Mouse (Mus musculus): ENCODE results near the gene Cpsf3. TPM values are rescaled to one million over a fixed set of nuclear protein-coding genes. Genes with fewer than 3 reads are reported as not detected.

Gene Cpsf3
- polyA plus RNA-seq, 1 experiment from 2014 or later, result 122 TPM

DNA sequence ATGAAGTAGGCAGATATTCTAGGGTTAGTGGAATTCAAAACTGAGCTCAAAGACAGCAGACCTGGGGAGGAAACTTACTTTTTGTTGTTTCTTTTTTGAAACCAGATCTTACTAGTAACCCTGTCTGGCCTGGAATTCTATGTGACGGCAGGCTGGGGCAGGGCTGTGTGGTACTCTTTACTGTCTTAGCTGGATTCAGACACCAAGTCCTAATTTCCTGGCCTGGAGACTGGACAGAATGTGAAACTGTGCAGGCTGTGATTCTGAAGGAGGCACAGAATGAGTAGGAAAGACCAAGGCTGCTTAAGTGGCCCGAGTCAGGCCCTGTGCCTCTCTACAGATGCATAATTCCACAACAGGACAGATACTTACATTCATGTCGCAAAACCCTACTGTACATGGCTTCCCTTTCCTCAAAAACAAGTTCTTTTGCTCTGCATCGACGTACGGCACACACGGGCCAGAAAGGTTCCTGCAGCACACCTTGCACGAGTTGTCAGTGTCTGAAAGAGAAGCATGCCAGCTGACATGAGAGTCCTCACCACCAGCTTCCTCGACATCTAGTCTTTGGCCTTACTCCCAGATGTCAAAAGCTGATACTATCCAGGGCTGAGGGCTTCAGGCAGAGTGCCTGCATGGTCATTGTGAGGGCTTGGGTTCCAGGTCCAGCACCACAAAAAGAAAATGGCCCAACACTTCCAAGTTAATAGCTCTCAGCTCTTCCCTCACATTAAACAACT lies 44.6 kb downstream of the Cpsf3 start:
- Histone ChIP-seq H3K36me3 (peaks cover 95% of the 10 kb centered on the region), H3K4me1 (replicated peaks) (no peaks in the 10 kb centered on the region), H3K27ac (no peak overlapping the region), H3K9me3 (no peaks in the 10 kb centered on the region), H3K4me3 (no peak overlapping the region), H3K27me3 (ENCODE audit: insufficient read depth, poor library complexity, severe bottlenecking) (no peaks in the 10 kb centered on the region)
- 93% methylated on average over 9 of the region's 9 CpGs for WGBS
- DNase-seq (ENCODE audit: low spot score), result no peak

DNA sequence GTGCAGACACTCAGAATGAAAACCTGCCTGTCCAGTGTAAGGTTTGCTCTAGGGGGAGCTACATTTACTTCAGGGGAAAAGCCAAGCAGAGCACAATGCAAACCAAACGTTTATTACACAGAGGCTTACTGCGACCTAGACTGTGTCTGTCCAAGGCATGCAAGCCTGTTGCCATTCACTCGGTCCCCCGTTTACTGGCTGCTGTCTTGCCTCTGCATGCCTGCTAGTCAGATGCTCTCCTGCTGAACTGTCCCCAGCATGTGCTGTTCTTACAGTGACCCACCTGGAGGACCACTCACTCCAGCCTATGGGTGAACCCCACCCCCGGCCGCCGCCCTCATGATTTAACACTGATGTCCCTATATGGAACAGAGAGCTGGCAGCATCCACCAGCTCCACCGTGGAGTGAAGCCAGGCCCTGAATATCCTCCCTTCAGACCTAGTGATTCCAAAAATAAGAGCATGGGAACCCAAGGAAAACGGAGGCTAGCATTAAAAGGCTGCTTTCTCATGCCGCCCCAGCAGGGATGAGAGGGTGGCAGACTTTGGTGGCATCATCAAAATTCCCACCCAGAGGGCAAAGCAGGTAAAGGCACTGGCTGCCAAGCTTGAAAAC lies 45.9 kb downstream of the Cpsf3 start:
- 89% methylated on average over 10 of the region's 10 CpGs for WGBS

GRCm38 (mm10) chr12:21331711-21332110 lies 46.5 kb downstream of the Cpsf3 start:
- Histone ChIP-seq H3K4me3 (no peak overlapping the region), H3K27ac (no peak overlapping the region), H3K4me1 (replicated peaks) (no peaks in the 10 kb centered on the region), H3K27me3 (ENCODE audit: insufficient read depth, poor library complexity, severe bottlenecking) (no peaks in the 10 kb centered on the region), H3K36me3 (peaks cover 95% of the 10 kb centered on the region), H3K9me3 (no peaks in the 10 kb centered on the region)
- DNase-seq (ENCODE audit: low spot score), result no peak
- 76% methylated on average over 6 of the region's 6 CpGs for WGBS

More for the DNA sequence above, 45.9 kb downstream of the Cpsf3 start:
- Histone ChIP-seq H3K36me3 (peaks cover 95% of the 10 kb centered on the region), H3K4me1 (replicated peaks) (no peaks in the 10 kb centered on the region), H3K9me3 (no peaks in the 10 kb centered on the region), H3K27me3 (ENCODE audit: insufficient read depth, poor library complexity, severe bottlenecking) (no peaks in the 10 kb centered on the region), H3K27ac (no peak overlapping the region), H3K4me3 (no peak overlapping the region)
- no peak for DNase-seq (ENCODE audit: low spot score)

GRCm38 (mm10) chr12:21333021-21333420 lies 47.8 kb downstream of the Cpsf3 start:
- 94% methylated on average over 7 of the region's 7 CpGs for WGBS
- H3K36me3 ChIP-seq, result peaks cover 91% of the 10 kb centered on the region
- H3K4me1 ChIP-seq (replicated peaks), result no peaks in the 10 kb centered on the region
- no peak overlapping the region for H3K27ac ChIP-seq
- no peaks in the 10 kb centered on the region for H3K27me3 ChIP-seq (ENCODE audit: insufficient read depth, poor library complexity, severe bottlenecking)
- DNase-seq (ENCODE audit: low spot score), result no peak
- H3K9me3 ChIP-seq, result no peaks in the 10 kb centered on the region
- no peak overlapping the region for H3K4me3 ChIP-seq

- DNase-seq (ENCODE audit: low spot score), result no peak
- H3K27me3 ChIP-seq (ENCODE audit: insufficient read depth, poor library complexity, severe bottlenecking), result no peaks in the 10 kb centered on the region
- no peaks in the 10 kb centered on the region for H3K4me1 ChIP-seq (replicated peaks)
- H3K4me3 ChIP-seq, result no peak overlapping the region
- H3K9me3 ChIP-seq, result no peaks in the 10 kb centered on the region
- no peak overlapping the region for H3K27ac ChIP-seq
- 93% methylated on average over 5 of the region's 5 CpGs for WGBS
- H3K36me3 ChIP-seq, result peaks cover 90% of the 10 kb centered on the region
Measured at GRCm38 (mm10) chr12:21333766-21334165, 48.6 kb downstream of the Cpsf3 start.

- no peak for DNase-seq (ENCODE audit: low spot score)
- Histone ChIP-seq H3K4me1 (replicated peaks) (no peaks in the 10 kb centered on the region), H3K4me3 (no peak overlapping the region), H3K27me3 (ENCODE audit: insufficient read depth, poor library complexity, severe bottlenecking) (no peaks in the 10 kb centered on the region), H3K9me3 (no peaks in the 10 kb centered on the region), H3K36me3 (peaks cover 90% of the 10 kb centered on the region), H3K27ac (no peak overlapping the region)
- WGBS, result 90% methylated on average over 7 of the region's 7 CpGs
Measured at GRCm38 (mm10) chr12:21335869-21336268, 50.7 kb downstream of the Cpsf3 start.

- 89% methylated on average over 5 of the region's 5 CpGs for WGBS
- Histone ChIP-seq H3K4me1 (replicated peaks) (no peaks in the 10 kb centered on the region), H3K36me3 (peaks cover 89% of the 10 kb centered on the region), H3K9me3 (no peaks in the 10 kb centered on the region), H3K27ac (no peak overlapping the region), H3K4me3 (no peak overlapping the region), H3K27me3 (ENCODE audit: insufficient read depth, poor library complexity, severe bottlenecking) (no peaks in the 10 kb centered on the region)
- DNase-seq (ENCODE audit: low spot score), result no peak
Measured at GRCm38 (mm10) chr12:21337171-21337570, 52.0 kb downstream of the Cpsf3 start.

DNA sequence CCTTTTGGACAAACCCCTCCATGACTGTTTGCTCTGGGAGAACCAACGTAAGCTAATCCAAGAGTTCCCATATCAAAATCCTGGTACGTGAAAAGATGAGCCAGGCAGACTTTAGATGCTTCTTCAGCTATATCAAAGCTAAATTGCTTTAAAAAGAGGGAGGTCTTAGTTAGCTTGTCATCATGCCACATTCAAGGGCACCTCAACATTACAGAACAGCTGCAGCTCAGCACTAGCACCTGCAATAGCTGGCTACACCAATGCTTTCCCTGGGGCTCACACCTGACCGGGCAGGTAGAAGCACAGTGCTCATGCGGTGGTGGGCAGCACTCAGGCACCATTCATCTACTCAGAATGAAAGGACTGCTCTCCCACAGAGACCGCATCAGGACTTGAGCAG lies 55.5 kb downstream of the Cpsf3 start:
- Histone ChIP-seq H3K27ac (no peak overlapping the region), H3K9me3 (no peaks in the 10 kb centered on the region), H3K36me3 (peaks cover 82% of the 10 kb centered on the region), H3K4me1 (replicated peaks) (no peaks in the 10 kb centered on the region), H3K4me3 (no peak overlapping the region), H3K27me3 (ENCODE audit: insufficient read depth, poor library complexity, severe bottlenecking) (no peaks in the 10 kb centered on the region)
- WGBS, result 94% methylated on average over 5 of the region's 5 CpGs
- no peak for DNase-seq (ENCODE audit: low spot score)

DNA sequence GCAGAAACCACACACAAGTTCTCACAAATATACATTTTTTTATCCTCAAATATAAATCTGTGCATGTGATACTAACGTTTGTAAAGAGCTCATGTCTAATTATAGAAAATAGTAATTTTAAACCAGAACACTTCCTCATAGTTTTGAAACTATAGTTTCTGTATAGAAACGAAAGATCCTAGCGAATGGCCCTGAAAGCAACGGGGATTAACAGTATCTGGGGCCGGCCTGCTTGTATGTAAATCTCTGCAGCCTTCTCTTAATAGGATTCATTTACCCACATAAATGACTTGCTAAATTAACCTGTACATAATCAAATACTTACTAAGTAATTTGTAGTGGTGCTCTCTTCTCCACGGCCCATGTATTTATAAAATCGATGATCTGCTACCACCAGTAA lies 61.8 kb downstream of the Cpsf3 start:
- H3K4me3 ChIP-seq, result no peak overlapping the region
- no peaks in the 10 kb centered on the region for H3K4me1 ChIP-seq (replicated peaks)
- H3K9me3 ChIP-seq, result peaks cover 10% of the 10 kb centered on the region; the same call in 1 of the 2 replicates
- H3K27me3 ChIP-seq (ENCODE audit: insufficient read depth, poor library complexity, severe bottlenecking), result no peaks in the 10 kb centered on the region
- no peak for DNase-seq (ENCODE audit: low spot score)
- H3K36me3 ChIP-seq, result peaks cover 83% of the 10 kb centered on the region
- 95% methylated on average over 7 of the region's 7 CpGs for WGBS
- no peak overlapping the region for H3K27ac ChIP-seq

GRCm38 (mm10) chr12:21350113-21350876 lies 65.1 kb downstream of the Cpsf3 start:
- 41% methylated on average over 7 of the region's 7 CpGs for WGBS
- Histone ChIP-seq H3K27me3 (ENCODE audit: insufficient read depth, poor library complexity, severe bottlenecking) (no peaks in the 10 kb centered on the region), H3K4me3 (no peak overlapping the region), H3K27ac (no peak overlapping the region), H3K9me3 (peaks cover 17% of the 10 kb centered on the region; the same call in 1 of the 2 replicates), H3K4me1 (replicated peaks) (no peaks in the 10 kb centered on the region), H3K36me3 (peaks cover 95% of the 10 kb centered on the region)
- no peak for DNase-seq (ENCODE audit: low spot score)

- DNase-seq (ENCODE audit: low spot score), result no peak
- peaks cover 17% of the 10 kb centered on the region; the same call in 1 of the 2 replicates for H3K9me3 ChIP-seq
- H3K27me3 ChIP-seq (ENCODE audit: insufficient read depth, poor library complexity, severe bottlenecking), result no peaks in the 10 kb centered on the region
- peaks cover 87% of the 10 kb centered on the region for H3K36me3 ChIP-seq
- H3K4me1 ChIP-seq (replicated peaks), result no peaks in the 10 kb centered on the region
- 96% methylated on average over 8 of the region's 8 CpGs for WGBS
- H3K27ac ChIP-seq, result no peak overlapping the region
- no peak overlapping the region for H3K4me3 ChIP-seq
Measured at GRCm38 (mm10) chr12:21353681-21354080, 68.5 kb downstream of the Cpsf3 start.

GRCm38 (mm10) chr12:21362686-21363085 lies 77.5 kb downstream of the Cpsf3 start:
- Histone ChIP-seq H3K27ac (no peak overlapping the region), H3K27me3 (ENCODE audit: insufficient read depth, poor library complexity, severe bottlenecking) (no peaks in the 10 kb centered on the region), H3K36me3 (peaks cover 30% of the 10 kb centered on the region), H3K4me1 (replicated peaks) (no peaks in the 10 kb centered on the region), H3K4me3 (no peak overlapping the region), H3K9me3 (peaks cover 3% of the 10 kb centered on the region; the same call in 1 of the 2 replicates)
- DNase-seq (ENCODE audit: low spot score), result no peak
- WGBS, result 88% methylated on average over 2 of the region's 2 CpGs

DNA sequence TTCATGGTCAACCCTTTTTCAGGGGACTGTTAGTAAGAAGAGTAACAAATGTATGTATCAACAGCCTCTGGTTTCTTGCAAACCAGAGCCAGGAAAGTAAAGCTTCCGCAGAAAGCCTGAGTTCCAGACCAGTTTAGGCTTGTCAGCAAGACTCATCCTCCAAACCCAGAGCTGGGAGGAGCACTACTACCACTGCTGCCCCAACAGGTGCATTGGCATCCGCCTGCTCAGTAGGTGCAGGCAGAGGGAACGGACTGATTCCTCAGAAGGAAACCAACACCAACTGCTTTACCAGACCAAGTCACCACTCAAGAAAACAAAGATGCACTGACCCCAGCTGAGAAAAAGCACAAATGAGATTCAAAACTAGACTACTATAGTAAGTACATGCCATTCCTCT lies 78.0 kb downstream of the Cpsf3 start:
- WGBS, result 96% methylated on average over 3 of the region's 3 CpGs
- no peak for DNase-seq (ENCODE audit: low spot score)

More for the DNA sequence above, 78.0 kb downstream of the Cpsf3 start:
- peaks cover 27% of the 10 kb centered on the region for H3K36me3 ChIP-seq
- no peaks in the 10 kb centered on the region for H3K4me1 ChIP-seq (replicated peaks)
- H3K27me3 ChIP-seq (ENCODE audit: insufficient read depth, poor library complexity, severe bottlenecking), result no peaks in the 10 kb centered on the region
- peaks cover 3% of the 10 kb centered on the region; the same call in 1 of the 2 replicates for H3K9me3 ChIP-seq
- no peak overlapping the region for H3K27ac ChIP-seq
- no peak overlapping the region for H3K4me3 ChIP-seq
